Mouse (Mus musculus) small intestine, adult 2 months (tissue): ENCODE results near the gene Vsig10l.

ENCODE experiments used
- CTCF ChIP-seq: fragments of 200-500 bp; IDR thresholded peaks from 2 replicates; pipeline ENCODE4 v1.5.1; 2012; ENCODE audit warnings: low read depth, mild to moderate bottlenecking, control low read depth, inconsistent platforms, low read length, moderate library complexity, mixed read lengths; ENCODE audit not compliant: insufficient replicate concordance, insufficient read length; ENCODE audit errors: extremely low read depth
- POLR2A ChIP-seq: fragments of 200-500 bp; IDR thresholded peaks from 2 replicates; pipeline ENCODE4 v1.6.1; 2012; ENCODE audit warnings: low read depth, mild to moderate bottlenecking, control low read depth, inconsistent platforms, low read length, moderate library complexity

- TF ChIP-seq POLR2A: no peak
- no peak for TF ChIP-seq CTCF
Measured at GRCm38 (mm10) chr7:43447801-43448200, 15.2 kb upstream of the Vsig10l start.
